8 mouse cellular contexts compared by ENCODE assay signal in genomic region chr10:80255881-80256535, GRCm38 (mm10). TPM values are rescaled to one million over a fixed set of nuclear protein-coding genes. Genes with fewer than 3 reads are reported as not detected.
DNase-seq lines count a peak whose midpoint lies in the region; ATAC-seq and TF ChIP-seq lines count a peak whose summit lies in the region.

No protein-coding gene starts in this region.

- TF ChIP-seq POLR2A in lung, adult 2 months (IDR thresholded peaks at IDR 0.05; ENCODE audit: borderline replicate concordance, extremely low read depth, low read depth, low read length), result no peak
- no peak for TF ChIP-seq POLR2A in limb, embryonic 14.5 days (IDR thresholded peaks at IDR 0.05; ENCODE audit: borderline replicate concordance, extremely low read depth, insufficient read depth, insufficient read length)

- no peak overlapping the region for H3K4me2 ChIP-seq in lung, postnatal 0 days (replicated peaks; ENCODE audit: low read depth, low read length)
- H3K4me2 ChIP-seq in limb, embryonic 14.5 days (replicated peaks; ENCODE audit: low read depth, low read length, severe bottlenecking), result no peak overlapping the region

- peaks cover 5% of the 10 kb centered on the region; the same call in 1 of the 2 replicates for H3K4me1 ChIP-seq in lung, postnatal 0 days (ENCODE audit: insufficient read depth, low read depth, low read length)
- H3K4me1 ChIP-seq in lung, adult 2 months (ENCODE audit: control insufficient read depth, insufficient read depth, low read length), result peaks cover 7% of the 10 kb centered on the region; the same call in 1 of the 2 replicates
- peaks cover 9% of the 10 kb centered on the region for H3K4me1 ChIP-seq in limb, embryonic 14.5 days (ENCODE audit: control insufficient read depth, insufficient read depth, low read length)

- 85% methylated on average over 5 of the region's 5 CpGs for WGBS in lung, postnatal 0 days
- WGBS in lung, adult 2 months, result 85% methylated on average over 5 of the region's 5 CpGs
- WGBS in limb, embryonic 14.5 days, result 81% methylated on average over 5 of the region's 5 CpGs

- no peak overlapping the region for H3K9ac ChIP-seq in lung, postnatal 0 days (replicated peaks; ENCODE audit: low read depth)
- H3K9ac ChIP-seq in limb, embryonic 14.5 days (ENCODE audit: low read depth, low read length, severe bottlenecking), result no peak overlapping the region

- H3K36me3 ChIP-seq in lung, postnatal 0 days (ENCODE audit: insufficient read depth, low read length), result peaks cover 22% of the 10 kb centered on the region; the same call in 1 of the 2 replicates
- H3K36me3 ChIP-seq in limb, embryonic 14.5 days (ENCODE audit: control insufficient read depth, insufficient read depth, low read length), result peaks cover 60% of the 10 kb centered on the region

- no peak overlapping the region for H3K27ac ChIP-seq in lung, postnatal 0 days (ENCODE audit: low read length)
- no peak overlapping the region for H3K27ac ChIP-seq in limb, embryonic 14.5 days (replicated peaks; ENCODE audit: low read depth, low read length)

- TF ChIP-seq EP300 in lung, postnatal 0 days (IDR thresholded peaks at IDR 0.05), result no peak

- H3K27me3 ChIP-seq in lung, postnatal 0 days (replicated peaks; ENCODE audit: insufficient read depth, low read length), result no peaks in the 10 kb centered on the region
- H3K27me3 ChIP-seq in limb, embryonic 14.5 days (ENCODE audit: control insufficient read depth, insufficient read depth, low read length), result no peaks in the 10 kb centered on the region

- ATAC-seq in lung, postnatal 0 days, result no peak
- ATAC-seq in limb, embryonic 14.5 days (ENCODE audit: low FRiP score, low read depth), result no peak

- intact Hi-C loops in heart, postnatal 10 days (cut with DNase I), result no loop called here

- H3K9me3 ChIP-seq in lung, postnatal 0 days (ENCODE audit: low read length), result no peaks in the 10 kb centered on the region
- no peaks in the 10 kb centered on the region for H3K9me3 ChIP-seq in limb, embryonic 14.5 days (ENCODE audit: control insufficient read depth, low read length)

- H3K4me3 ChIP-seq in lung, postnatal 0 days (ENCODE audit: low read depth, low read length), result no peak overlapping the region
- no peak overlapping the region for H3K4me3 ChIP-seq in lung, adult 2 months (replicated peaks; ENCODE audit: extremely low read depth, low read depth, low read length)
- no peak overlapping the region for H3K4me3 ChIP-seq in limb, embryonic 14.5 days (replicated peaks; ENCODE audit: low read length)

- DNase-seq in heart, postnatal 10 days, result peak; percentile 54 to 56
- DNase-seq in heart, adult 8-10 months (ENCODE audit: low spot score), result no peak
- DNase-seq in lung, postnatal 0 days (ENCODE audit: low spot score), result peak; percentile 9
- DNase-seq in lung, adult 2 months, result no peak
- peak; percentile 79 for DNase-seq in adrenal gland, postnatal 14 days
- DNase-seq in limb, embryonic 14.5 days (ENCODE audit: low spot score), result peak; percentile 33
- no peak for DNase-seq in frontal cortex, postnatal 14 days (ENCODE audit: low spot score in 2 of 2)
- no peak for DNase-seq in thymus, postnatal 10 days (ENCODE audit: low spot score in 2 of 2)

- peak; percentile 37 for TF ChIP-seq CTCF in lung, postnatal 0 days (IDR thresholded peaks at IDR 0.05)
- TF ChIP-seq CTCF in lung, adult 2 months (IDR thresholded peaks at IDR 0.05; ENCODE audit: insufficient read depth, low read length), result no peak

RNA-seq across cellular contexts. Expression of gene Gamt, which starts 4.8 kb away (rescaled TPM):
- 10 to 100 TPM; 19.3 to 21.3 TPM for total RNA-seq in heart, postnatal 10 days (2021)
- total RNA-seq in heart, adult 8-10 months (2022), result 10 to 100 TPM; 10.3 to 17.1 (median 14.7) TPM
- polyA plus RNA-seq in lung, postnatal 0 days (2015; fragmentation: Nextera tagmentation; extraction: Ambion mirVana), result 23.5 and 25.4 TPM in 2 replicates
- 26.4 and 29.7 TPM in 2 replicates for polyA plus RNA-seq in lung, adult 2 months (2012; rRNA removed)
- total RNA-seq in adrenal gland, postnatal 14 days (2021), result 138 and 192 TPM in 2 replicates
- 74.1 and 80.5 TPM in 2 replicates for polyA plus RNA-seq in limb, embryonic 14.5 days (2012; rRNA removed)
- polyA plus RNA-seq in limb, embryonic 14.5 days (2014; fragmentation: Nextera tagmentation; extraction: Ambion mirVana), result 75.7 and 90.8 TPM in 2 replicates

RNA-seq across cellular contexts. Expression of gene Dazap1, which starts 5.3 kb away (rescaled TPM):
- 10 to 100 TPM; 86.4 to 95.4 TPM for total RNA-seq in heart, postnatal 10 days (2021)
- total RNA-seq in heart, adult 8-10 months (2022), result 10 to 100 TPM; 49.2 to 62.8 (median 56.5) TPM
- polyA plus RNA-seq in lung, postnatal 0 days (2015; fragmentation: Nextera tagmentation; extraction: Ambion mirVana), result 37.8 and 38.1 TPM in 2 replicates
- polyA plus RNA-seq in lung, adult 2 months (2012; rRNA removed), result 65.9 and 68.5 TPM in 2 replicates
- 92.9 and 115 TPM in 2 replicates for total RNA-seq in adrenal gland, postnatal 14 days (2021)
- polyA plus RNA-seq in limb, embryonic 14.5 days (2012; rRNA removed), result 243 and 272 TPM in 2 replicates
- polyA plus RNA-seq in limb, embryonic 14.5 days (2014; fragmentation: Nextera tagmentation; extraction: Ambion mirVana), result 46.1 and 50.7 TPM in 2 replicates

RNA-seq across cellular contexts. Expression of gene Ndufs7, which starts 7.1 kb away (rescaled TPM):
- total RNA-seq in heart, postnatal 10 days (2021), result 100 to 1,000 TPM; 609 to 639 TPM
- 1,000 to 10,000 TPM in 3 of 4 experiments, 100 to 1,000 TPM in 1; 949 to 1,112 (median 1,023) TPM for total RNA-seq in heart, adult 8-10 months (2022)
- 295 and 327 TPM in 2 replicates for polyA plus RNA-seq in lung, postnatal 0 days (2015; fragmentation: Nextera tagmentation; extraction: Ambion mirVana)
- 421 and 497 TPM in 2 replicates for polyA plus RNA-seq in lung, adult 2 months (2012; rRNA removed)
- 426 and 463 TPM in 2 replicates for total RNA-seq in adrenal gland, postnatal 14 days (2021)
- 338 and 449 TPM in 2 replicates for polyA plus RNA-seq in limb, embryonic 14.5 days (2012; rRNA removed)
- polyA plus RNA-seq in limb, embryonic 14.5 days (2014; fragmentation: Nextera tagmentation; extraction: Ambion mirVana), result 349 and 366 TPM in 2 replicates

RNA-seq across cellular contexts. Expression of gene Mum1, which starts 29.8 kb away (rescaled TPM):
- total RNA-seq in heart, postnatal 10 days (2021), result 10 to 100 TPM; 20.3 to 23.1 TPM
- 10 to 100 TPM; 10.5 to 16.3 (median 14.6) TPM for total RNA-seq in heart, adult 8-10 months (2022)
- polyA plus RNA-seq in lung, postnatal 0 days (2015; fragmentation: Nextera tagmentation; extraction: Ambion mirVana), result 34.0 and 36.9 TPM in 2 replicates
- 39.6 and 42.0 TPM in 2 replicates for polyA plus RNA-seq in lung, adult 2 months (2012; rRNA removed)
- 23.8 and 29.9 TPM in 2 replicates for total RNA-seq in adrenal gland, postnatal 14 days (2021)
- polyA plus RNA-seq in limb, embryonic 14.5 days (2012; rRNA removed), result 91.5 and 93.4 TPM in 2 replicates
- 50.1 and 57.3 TPM in 2 replicates for polyA plus RNA-seq in limb, embryonic 14.5 days (2014; fragmentation: Nextera tagmentation; extraction: Ambion mirVana)

RNA-seq across cellular contexts. Expression of gene Rps15, which starts 36.2 kb away (rescaled TPM):
- 100 to 1,000 TPM; 859 to 871 TPM for total RNA-seq in heart, postnatal 10 days (2021)
- 100 to 1,000 TPM; 763 to 919 (median 846) TPM for total RNA-seq in heart, adult 8-10 months (2022)
- polyA plus RNA-seq in lung, postnatal 0 days (2015; fragmentation: Nextera tagmentation; extraction: Ambion mirVana), result 651 and 741 TPM in 2 replicates
- 1,318 and 1,397 TPM in 2 replicates for polyA plus RNA-seq in lung, adult 2 months (2012; rRNA removed)
- total RNA-seq in adrenal gland, postnatal 14 days (2021), result 1,072 and 1,285 TPM in 2 replicates
- polyA plus RNA-seq in limb, embryonic 14.5 days (2012; rRNA removed), result 3,060 and 3,829 TPM in 2 replicates
- 1,091 and 1,173 TPM in 2 replicates for polyA plus RNA-seq in limb, embryonic 14.5 days (2014; fragmentation: Nextera tagmentation; extraction: Ambion mirVana)

Comparison
In these comparisons a context has a peak if more than half of its experiments do, and no peak if none do; other contexts are left out.
1. DNase-seq: peak in heart, postnatal 10 days (2 of 2), lung, postnatal 0 days (single experiment), adrenal gland, postnatal 14 days (single experiment) and limb, embryonic 14.5 days (single experiment); none in heart, adult 8-10 months (single experiment), lung, adult 2 months (single experiment), frontal cortex, postnatal 14 days (0 of 2) and thymus, postnatal 10 days (0 of 2).